Mouse (Mus musculus) heart, embryonic 10.5 days (tissue): ENCODE measurements at regions not wholly inside any gene's neighbourhood (a gene's known extent, or its start where the extent isn't known, plus 50 kb on each side); places are given as distances from the start of the nearest gene placed in this dataset.

Experiments
- DNase-seq: peaks from one replicate; pipeline ENCODE4 v3.0.0-alpha.2; 2017; ENCODE audit warnings: low spot score
- H3K27ac ChIP-seq: fragments of 300-500 bp; sonication (generic); 2 replicates; pipeline ENCODE4 v1.5.1; 2016; ENCODE audit warnings: mild to moderate bottlenecking
- H3K27me3 ChIP-seq: fragments of 300-500 bp; sonication (generic); 2 replicates; pipeline ENCODE4 v1.6.1; 2016; ENCODE audit warnings: mild to moderate bottlenecking; ENCODE audit not compliant: poor library complexity, insufficient read depth, severe bottlenecking
- H3K36me3 ChIP-seq: fragments of 300-500 bp; sonication (generic); 2 replicates; pipeline ENCODE4 v1.6.1; 2016; ENCODE audit warnings: mild to moderate bottlenecking, moderate library complexity
- H3K4me1 ChIP-seq: fragments of 300-500 bp; sonication (generic); 2 replicates; pipeline ENCODE4 v1.6.1; 2016; ENCODE audit warnings: mild to moderate bottlenecking
- H3K4me3 ChIP-seq: fragments of 300-500 bp; sonication (generic); 2 replicates; pipeline ENCODE4 v1.5.1; 2016; ENCODE audit warnings: mild to moderate bottlenecking, moderate library complexity
- H3K9me3 ChIP-seq: fragments of 300-500 bp; sonication (generic); 2 replicates; pipeline ENCODE4 v1.6.1; 2016; ENCODE audit warnings: mild to moderate bottlenecking, moderate library complexity
- WGBS: fragments of 180-500 bp; shearing (Covaris S2); methylation state at CpG from one replicate; pipeline ENCODE4 v1.1.7; 2016; 5-methylcytosine and 5-hydroxymethylcytosine counted together

DNA sequence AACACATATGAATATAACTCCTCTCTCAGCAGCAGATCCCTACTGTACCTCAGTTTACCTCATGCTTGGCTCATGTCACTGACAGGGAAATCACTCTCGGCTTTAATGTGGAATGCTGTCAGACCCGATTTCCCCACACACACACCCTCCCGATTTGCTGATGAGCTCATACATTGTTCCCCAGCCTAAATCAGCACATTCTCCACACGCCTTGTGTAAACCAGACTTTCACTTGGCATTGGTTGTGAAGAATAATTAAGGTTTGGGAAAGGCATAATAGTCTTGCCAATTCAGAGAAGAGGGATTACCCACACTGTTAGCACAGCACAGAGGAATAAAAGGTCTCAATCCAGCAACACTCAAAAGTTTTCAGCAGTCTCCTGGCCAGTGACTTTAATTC, 268.4 kb upstream of the Nt5e start:
- H3K27me3 ChIP-seq = peaks cover 48% of the 10 kb centered on the region
- no peaks in the 10 kb centered on the region for H3K4me1 ChIP-seq
- no peak for DNase-seq
- H3K9me3 ChIP-seq = no peaks in the 10 kb centered on the region
- H3K4me3 ChIP-seq = no peak overlapping the region
- 63% methylated on average over 4 of the region's 4 CpGs for WGBS
- H3K27ac ChIP-seq = no peak overlapping the region
- H3K36me3 ChIP-seq = no peaks in the 10 kb centered on the region

DNA sequence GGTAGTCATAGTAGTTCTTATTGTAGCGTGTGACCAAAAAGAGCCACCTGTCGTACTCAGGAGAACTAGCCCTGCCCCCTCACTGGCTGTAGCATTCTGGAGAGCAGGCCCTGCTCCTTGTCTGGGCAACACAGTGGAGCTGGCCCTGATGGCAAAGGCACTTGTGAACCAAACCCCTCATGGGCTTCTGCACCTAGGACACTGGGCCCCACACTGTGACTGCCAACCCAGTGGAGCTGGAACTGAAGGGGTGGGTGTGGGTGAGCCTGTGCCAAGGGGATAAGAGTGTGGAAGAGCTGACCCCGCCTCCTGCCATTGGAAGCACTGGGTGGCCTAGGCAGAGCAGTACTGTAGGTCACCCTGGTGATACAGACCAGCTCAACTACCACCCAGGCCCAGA, 268.0 kb upstream of the Nt5e start:
- no peak for DNase-seq
- peaks cover 48% of the 10 kb centered on the region for H3K27me3 ChIP-seq
- no peaks in the 10 kb centered on the region for H3K36me3 ChIP-seq
- WGBS = 77% methylated on average over 3 of the region's 3 CpGs
- no peaks in the 10 kb centered on the region for H3K9me3 ChIP-seq
- H3K27ac ChIP-seq = no peak overlapping the region
- H3K4me3 ChIP-seq = no peak overlapping the region
- no peaks in the 10 kb centered on the region for H3K4me1 ChIP-seq

DNA sequence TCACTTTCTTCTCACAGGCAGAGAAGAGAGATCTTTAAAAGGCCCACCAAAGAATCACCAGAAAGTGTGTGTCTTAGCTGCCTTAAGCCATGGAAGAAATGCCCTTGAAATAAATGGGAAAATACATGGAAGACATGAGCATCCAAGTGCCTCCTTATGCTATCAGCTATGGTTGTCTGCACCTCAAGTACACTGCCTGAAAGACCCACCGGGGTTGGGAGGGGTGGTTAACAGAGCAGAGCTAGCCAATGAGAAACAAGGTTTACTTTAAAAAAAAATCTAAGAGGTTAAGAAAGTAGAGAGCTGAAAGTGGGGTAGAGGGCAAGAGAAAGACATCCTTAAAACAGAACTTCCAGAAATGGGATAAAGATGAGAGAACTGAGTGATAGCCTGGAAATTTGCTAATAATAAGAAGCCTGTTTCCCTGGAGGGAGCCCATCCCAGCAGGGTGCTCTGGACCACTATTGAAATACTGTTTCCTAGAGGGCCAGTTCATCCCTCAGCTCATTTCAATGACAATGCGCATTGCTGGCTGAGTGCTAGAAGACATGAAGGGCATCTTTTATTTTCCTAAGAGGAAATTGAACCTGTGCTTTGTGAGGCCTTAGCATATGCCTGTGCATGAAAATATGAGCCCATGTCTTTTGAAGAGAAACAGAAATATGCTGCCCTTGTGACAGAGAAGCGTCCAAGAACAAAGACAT, 262.9 kb upstream of the Nt5e start:
- WGBS = 54% methylated on average over 3 of the region's 3 CpGs
- H3K4me3 ChIP-seq = no peak overlapping the region
- no peaks in the 10 kb centered on the region for H3K4me1 ChIP-seq

DNA sequence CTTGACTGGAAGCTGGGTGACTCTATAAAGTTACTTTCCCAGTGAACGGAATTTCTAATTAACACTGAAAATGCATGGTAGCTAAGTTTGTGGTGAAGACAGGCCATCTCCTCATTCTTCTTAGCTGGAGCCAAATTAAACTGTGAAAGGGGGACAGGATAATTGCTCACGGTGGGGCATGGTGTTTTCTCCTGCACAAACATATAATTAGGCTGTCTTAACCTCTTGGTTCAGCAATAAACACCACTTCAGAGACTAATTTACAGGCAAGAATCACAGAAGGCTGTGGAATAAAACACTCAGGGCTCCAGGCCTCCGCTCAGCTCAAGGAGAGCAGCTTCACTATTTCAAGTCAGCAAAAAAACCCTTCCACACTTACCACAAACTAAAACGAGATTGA, 261.9 kb upstream of the Nt5e start:
- Histone ChIP-seq H3K27me3 (peaks cover 66% of the 10 kb centered on the region), H3K4me3 (no peak overlapping the region), H3K9me3 (no peaks in the 10 kb centered on the region), H3K4me1 (no peaks in the 10 kb centered on the region), H3K36me3 (no peaks in the 10 kb centered on the region), H3K27ac (no peak overlapping the region)
- 75% methylated on average over 4 of the region's 4 CpGs for WGBS
- DNase-seq = no peak

More for the DNA sequence above, 262.9 kb upstream of the Nt5e start:
- H3K9me3 ChIP-seq = no peaks in the 10 kb centered on the region
- DNase-seq = no peak
- H3K27ac ChIP-seq = no peak overlapping the region
- peaks cover 59% of the 10 kb centered on the region for H3K27me3 ChIP-seq
- no peaks in the 10 kb centered on the region for H3K36me3 ChIP-seq

DNA sequence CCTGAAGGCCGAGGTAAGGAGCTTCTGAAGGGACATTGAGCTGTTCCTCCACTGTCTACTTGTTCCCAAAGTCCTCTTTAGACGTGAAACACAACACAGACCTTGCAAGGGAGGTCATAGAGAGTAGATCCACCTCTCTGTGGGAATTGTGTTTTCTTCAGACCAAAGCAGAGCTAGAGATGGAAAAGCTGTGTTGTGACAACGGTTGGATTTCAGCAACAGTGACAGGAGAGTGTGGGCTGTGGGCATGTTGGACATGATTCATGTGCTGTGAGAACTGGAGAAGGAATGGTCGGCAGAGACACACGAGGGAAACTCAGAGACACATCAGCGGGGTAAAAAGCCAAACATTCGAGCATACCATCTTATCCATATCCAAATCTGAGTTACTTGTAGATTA, 261.2 kb upstream of the Nt5e start:
- Histone ChIP-seq H3K36me3 (no peaks in the 10 kb centered on the region), H3K27me3 (peaks cover 69% of the 10 kb centered on the region), H3K27ac (no peak overlapping the region), H3K9me3 (no peaks in the 10 kb centered on the region), H3K4me3 (no peak overlapping the region), H3K4me1 (no peaks in the 10 kb centered on the region)
- no peak for DNase-seq
- WGBS = 74% methylated on average over 7 of the region's 7 CpGs

DNA sequence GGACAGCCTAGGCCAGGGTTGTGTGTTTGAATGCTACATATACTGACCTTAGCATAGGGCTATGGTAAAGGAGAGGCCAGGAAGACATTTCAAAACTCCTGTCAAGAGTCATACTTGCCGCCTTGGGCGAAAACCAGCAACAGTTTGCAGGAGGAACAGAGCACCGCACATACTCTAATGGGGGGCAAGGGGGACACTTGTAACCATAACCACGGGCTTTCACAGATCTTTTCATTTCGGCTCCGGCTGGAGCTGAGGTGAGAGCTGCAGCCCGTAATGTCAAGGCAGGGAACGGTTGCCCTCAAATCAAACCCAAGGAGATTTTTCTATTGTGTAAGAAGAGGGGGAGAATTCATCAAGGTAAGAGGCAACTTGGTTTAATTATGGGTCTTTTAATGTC, 258.7 kb upstream of the Nt5e start:
- WGBS = 81% methylated on average over 8 of the region's 8 CpGs
- no peak for DNase-seq
- no peaks in the 10 kb centered on the region for H3K36me3 ChIP-seq
- no peak overlapping the region for H3K4me3 ChIP-seq
- no peak overlapping the region for H3K27ac ChIP-seq
- H3K4me1 ChIP-seq = no peaks in the 10 kb centered on the region
- no peaks in the 10 kb centered on the region for H3K9me3 ChIP-seq
- peaks cover 66% of the 10 kb centered on the region for H3K27me3 ChIP-seq

DNA sequence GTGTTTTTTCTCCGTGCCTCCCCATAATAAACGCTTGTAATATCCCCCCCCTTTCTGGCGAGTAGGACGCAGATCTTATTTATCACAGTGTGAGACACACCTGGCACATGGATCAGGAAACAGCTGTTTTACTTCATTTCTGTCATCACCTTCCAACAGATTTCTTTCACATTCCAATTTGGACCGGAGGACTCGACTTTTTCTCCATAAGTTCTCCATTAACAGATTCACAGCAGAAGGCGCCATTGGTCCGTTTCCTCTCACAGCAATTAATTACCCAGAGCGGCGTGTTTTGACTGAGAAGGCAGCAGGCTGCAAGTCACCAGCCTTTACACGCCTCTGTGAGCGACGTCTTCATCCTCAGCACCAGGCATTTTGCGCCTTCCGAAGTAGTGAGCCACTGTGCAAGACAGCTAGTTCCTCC, 258.1 kb upstream of the Nt5e start:
- Histone ChIP-seq H3K4me3 (no peak overlapping the region), H3K27me3 (peaks cover 70% of the 10 kb centered on the region), H3K4me1 (no peaks in the 10 kb centered on the region), H3K9me3 (no peaks in the 10 kb centered on the region), H3K36me3 (no peaks in the 10 kb centered on the region), H3K27ac (no peak overlapping the region)
- 70% methylated on average over 15 of the region's 15 CpGs for WGBS
- DNase-seq = no peak

DNA sequence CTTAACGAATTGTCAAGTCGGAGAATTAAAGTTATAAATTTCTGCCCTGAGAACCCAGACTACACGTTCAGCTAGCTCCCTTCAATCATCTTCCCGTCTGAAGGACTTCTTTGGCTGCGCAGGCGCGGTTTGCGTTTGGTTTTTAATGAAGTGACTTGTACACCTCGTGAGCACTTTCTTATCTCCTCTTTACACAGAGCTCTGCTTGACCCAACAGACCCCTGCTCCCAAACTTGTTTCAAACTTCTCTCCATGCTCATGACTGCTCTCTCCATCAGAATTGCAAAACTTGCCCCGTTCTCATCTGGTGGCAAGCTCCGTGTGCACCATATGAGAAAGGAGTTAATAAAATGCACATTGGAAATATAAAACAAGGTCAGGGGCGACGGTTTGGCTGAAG, 257.2 kb upstream of the Nt5e start:
- no peaks in the 10 kb centered on the region for H3K4me1 ChIP-seq
- H3K27ac ChIP-seq = no peak overlapping the region
- no peaks in the 10 kb centered on the region for H3K36me3 ChIP-seq
- no peaks in the 10 kb centered on the region for H3K9me3 ChIP-seq
- no peak for DNase-seq
- no peak overlapping the region for H3K4me3 ChIP-seq
- peaks cover 74% of the 10 kb centered on the region for H3K27me3 ChIP-seq
- WGBS = 81% methylated on average over 13 of the region's 13 CpGs

DNA sequence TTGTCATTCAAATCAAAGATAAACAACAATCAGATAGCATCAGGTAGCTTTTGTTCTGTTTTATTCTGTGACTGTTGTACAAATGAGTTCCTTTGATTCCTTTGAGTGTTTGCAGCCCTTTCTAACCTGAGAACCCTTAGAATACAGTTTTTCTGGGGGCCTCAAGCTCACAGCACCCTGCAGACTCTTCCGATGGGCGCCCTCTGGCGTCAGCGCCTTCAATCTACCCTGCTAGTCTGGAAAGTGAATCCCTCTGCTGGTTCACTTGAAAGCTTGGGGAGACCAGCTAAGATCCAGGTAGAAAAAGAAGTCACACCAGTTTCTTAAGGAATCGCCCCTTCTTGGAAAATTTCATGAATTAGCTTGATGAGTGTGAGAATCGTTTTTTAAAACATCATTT, 253.8 kb upstream of the Nt5e start:
- Histone ChIP-seq H3K4me1 (no peaks in the 10 kb centered on the region), H3K4me3 (no peak overlapping the region), H3K36me3 (no peaks in the 10 kb centered on the region), H3K9me3 (no peaks in the 10 kb centered on the region), H3K27me3 (peaks cover 77% of the 10 kb centered on the region), H3K27ac (no peak overlapping the region)
- 8% methylated on average over 6 of the region's 6 CpGs for WGBS
- DNase-seq = no peak

DNA sequence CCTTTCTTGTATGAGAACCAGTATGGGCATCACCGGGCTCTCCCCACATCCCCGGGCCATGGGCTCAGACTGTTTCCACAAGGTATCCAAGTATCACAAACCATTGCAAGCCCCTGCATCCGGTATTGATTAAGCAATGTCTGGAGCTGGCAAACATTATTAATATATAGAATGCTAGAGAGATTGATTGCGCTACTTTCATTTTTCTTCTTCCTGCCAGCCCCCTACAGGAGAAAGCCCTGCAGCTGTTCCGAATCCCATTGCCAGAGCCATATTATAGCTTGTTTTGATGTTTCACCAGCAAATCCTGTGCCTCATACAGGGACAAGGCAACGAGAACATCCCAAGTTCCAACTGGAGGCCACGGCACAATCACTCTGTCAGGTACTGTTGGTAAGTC, 253.4 kb upstream of the Nt5e start:
- no peak for DNase-seq
- 78% methylated on average over 7 of the region's 7 CpGs for WGBS
- H3K4me3 ChIP-seq = no peak overlapping the region
- H3K36me3 ChIP-seq = no peaks in the 10 kb centered on the region
- H3K27me3 ChIP-seq = peaks cover 72% of the 10 kb centered on the region
- H3K9me3 ChIP-seq = no peaks in the 10 kb centered on the region
- no peak overlapping the region for H3K27ac ChIP-seq
- no peaks in the 10 kb centered on the region for H3K4me1 ChIP-seq

DNA sequence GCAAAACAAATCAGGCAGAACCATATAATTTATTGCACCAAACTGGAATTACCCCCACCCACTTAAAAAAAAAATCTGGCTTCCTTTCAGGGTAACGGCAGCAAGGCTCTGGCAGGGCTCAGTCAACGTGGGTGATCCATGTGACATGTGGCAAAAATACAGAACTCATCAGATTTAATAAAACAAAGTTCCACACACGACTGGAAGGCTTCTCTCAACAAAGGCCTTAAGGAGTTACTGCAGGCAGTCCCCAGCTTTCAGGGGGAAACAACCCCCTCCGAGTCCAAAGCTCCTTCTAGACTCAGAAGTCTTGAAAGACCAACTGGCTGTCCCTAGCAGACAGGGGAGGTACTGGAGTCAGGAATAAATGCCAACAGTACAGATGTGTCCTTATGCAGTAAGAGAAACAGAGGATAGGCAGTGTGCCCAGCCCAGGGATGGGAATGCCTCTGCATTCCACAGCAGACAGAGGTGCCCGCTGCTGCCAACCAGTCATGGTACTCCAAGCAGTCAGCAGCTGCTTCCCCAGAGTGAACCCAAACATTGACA, 244.0 kb upstream of the Nt5e start:
- no peak for DNase-seq
- Histone ChIP-seq H3K4me1 (peaks cover 4% of the 10 kb centered on the region; the same call in 1 of the 2 replicates), H3K9me3 (no peaks in the 10 kb centered on the region), H3K27ac (no peak overlapping the region), H3K27me3 (peaks cover 22% of the 10 kb centered on the region), H3K4me3 (no peak overlapping the region), H3K36me3 (no peaks in the 10 kb centered on the region)
- WGBS = 52% methylated on average over 5 of the region's 5 CpGs

DNA sequence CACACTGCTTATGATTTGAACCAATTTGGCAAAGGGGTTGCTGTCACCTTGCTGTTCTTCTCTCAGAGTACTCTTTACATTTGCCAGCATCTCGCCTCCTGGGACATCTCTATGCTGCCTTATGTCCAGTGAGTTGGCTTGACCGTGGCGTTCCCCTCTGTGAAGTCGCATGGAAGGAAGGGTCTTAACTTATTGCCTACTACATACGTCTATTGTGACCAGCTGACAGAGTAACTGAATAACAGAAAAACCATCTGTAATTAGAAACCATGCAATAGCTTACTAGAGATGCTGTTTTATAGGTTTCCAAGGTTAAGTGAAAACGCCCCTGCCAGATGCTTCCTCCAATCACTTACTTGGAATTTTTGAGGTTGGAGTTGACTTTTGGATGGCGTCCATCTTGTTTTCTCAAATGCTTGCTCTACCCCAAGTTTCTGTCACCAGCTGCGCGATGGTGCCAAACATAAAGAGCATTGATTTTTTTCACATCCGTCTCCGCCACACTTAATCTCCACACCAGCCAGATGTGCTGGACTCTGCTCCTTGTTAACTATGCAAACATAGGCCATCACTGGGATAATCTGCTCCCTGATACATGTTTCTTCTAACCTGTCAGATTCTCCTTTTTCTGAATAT, 241.7 kb upstream of the Nt5e start:
- no peak for DNase-seq
- Histone ChIP-seq H3K9me3 (no peaks in the 10 kb centered on the region), H3K27me3 (peaks cover 25% of the 10 kb centered on the region), H3K4me1 (peaks cover 4% of the 10 kb centered on the region; the same call in 1 of the 2 replicates), H3K4me3 (no peak overlapping the region), H3K36me3 (no peaks in the 10 kb centered on the region), H3K27ac (no peak overlapping the region)
- 89% methylated on average over 11 of the region's 11 CpGs for WGBS

DNA sequence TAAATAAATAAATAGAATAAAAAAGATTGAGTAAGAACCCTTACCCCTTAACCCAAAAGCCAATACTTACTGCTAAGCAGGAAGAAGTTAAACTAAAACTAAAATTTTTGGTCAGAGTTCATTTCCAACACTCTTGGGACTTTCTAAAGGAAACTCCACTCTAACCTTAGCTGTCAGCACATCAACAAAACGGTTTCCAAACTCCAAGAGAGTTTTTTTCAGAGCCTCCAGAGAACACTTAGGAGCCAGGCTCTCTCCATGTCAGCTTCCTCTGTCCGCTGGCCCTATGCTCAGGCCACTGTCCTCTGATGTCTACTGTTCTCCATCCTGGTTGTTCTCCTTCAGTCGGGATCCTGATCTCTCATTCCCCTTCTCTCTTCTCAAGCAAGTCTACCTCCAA, 241.1 kb upstream of the Nt5e start:
- DNase-seq = no peak
- H3K27me3 ChIP-seq = peaks cover 20% of the 10 kb centered on the region
- H3K9me3 ChIP-seq = no peaks in the 10 kb centered on the region
- WGBS = 50% methylated on average over 3 of the region's 3 CpGs
- peaks cover 4% of the 10 kb centered on the region; the same call in 1 of the 2 replicates for H3K4me1 ChIP-seq
- no peak overlapping the region for H3K4me3 ChIP-seq
- H3K27ac ChIP-seq = no peak overlapping the region
- no peaks in the 10 kb centered on the region for H3K36me3 ChIP-seq
